Mouse (Mus musculus) neural tube, embryonic 11.5 days (tissue): ENCODE results near the gene Nop53. TPM values are rescaled to one million over a fixed set of nuclear protein-coding genes. Genes with fewer than 3 reads are reported as not detected.

Experiments used
- ATAC-seq: fragments of 200-750 bp; cut with Nextera tagmentation; 2 replicates; pipeline ENCODE4 v1.8.0; 2017; ENCODE audit warnings: moderate number of reproducible peaks, mild to moderate bottlenecking, moderate TSS enrichment, moderate library complexity; ENCODE audit not compliant: insufficient read depth, low FRiP score, low TSS enrichment
- DNase-seq: peaks from one replicate; pipeline ENCODE4 v3.0.0-alpha.2; 2015; ENCODE audit warnings: low spot score
- H3K27ac ChIP-seq: fragments of 300-500 bp; sonication (generic); 2 replicates; pipeline ENCODE4 v1.5.1; 2014; ENCODE audit warnings: low read depth, mild to moderate bottlenecking, low read length
- H3K27me3 ChIP-seq: fragments of 300-500 bp; sonication (generic); 2 replicates; pipeline ENCODE4 v1.6.1; 2014; ENCODE audit warnings: mild to moderate bottlenecking, low read length, mixed read lengths; ENCODE audit not compliant: control insufficient read depth, insufficient read depth
- H3K36me3 ChIP-seq: fragments of 300-500 bp; sonication (generic); 2 replicates; pipeline ENCODE4 v1.6.1; 2014; ENCODE audit warnings: mild to moderate bottlenecking, low read length, moderate library complexity, mixed read lengths; ENCODE audit not compliant: control insufficient read depth, insufficient read depth
- H3K4me1 ChIP-seq: fragments of 300-500 bp; sonication (generic); 2 replicates; pipeline ENCODE4 v1.6.1; 2014; ENCODE audit warnings: low read length, mixed read lengths; ENCODE audit not compliant: control insufficient read depth, insufficient read depth
- H3K4me2 ChIP-seq: fragments of 300-500 bp; sonication (generic); 2 replicates; pipeline ENCODE4 v1.6.1; 2014; ENCODE audit warnings: low read depth, mild to moderate bottlenecking, moderate library complexity
- H3K4me3 ChIP-seq: fragments of 300-500 bp; sonication (generic); 2 replicates; pipeline ENCODE4 v1.5.1; 2014; ENCODE audit warnings: low read depth, low read length
- H3K9ac ChIP-seq: fragments of 300-500 bp; sonication (generic); 2 replicates; pipeline ENCODE4 v1.6.1; 2014; ENCODE audit warnings: mild to moderate bottlenecking, low read length
- H3K9me3 ChIP-seq: fragments of 300-500 bp; sonication (generic); 2 replicates; pipeline ENCODE4 v1.6.1; 2016; ENCODE audit warnings: low read length; ENCODE audit not compliant: control insufficient read depth
- WGBS: fragments of 180-500 bp; shearing (Covaris S2); extraction: QIAGEN DNeasy Blood & Tissue Kit; methylation state at CpG from one replicate; pipeline ENCODE4 v1.1.7; 2014; 5-methylcytosine and 5-hydroxymethylcytosine counted together
- polyA plus RNA-seq: library from polyadenylated mRNA; unstranded; fragments of >200 nt; fragmentation: Nextera tagmentation; extraction: Ambion mirVana; gene quantifications from 2 replicates; pipeline ENCODE4 v1.2.1, GENCODE M21; 2014

The Nop53 gene
- polyA plus RNA-seq, 1 experiment from 2014 or later = 182 TPM

- no peaks in the 10 kb centered on the region for H3K9me3 ChIP-seq
- 83% methylated on average over 4 of the region's 4 CpGs for WGBS
- ATAC-seq = no peak
- no peak overlapping the region for H3K4me2 ChIP-seq
- no peaks in the 10 kb centered on the region for H3K4me1 ChIP-seq
- no peak overlapping the region for H3K9ac ChIP-seq
- H3K4me3 ChIP-seq = no peak overlapping the region
- no peak overlapping the region for H3K27ac ChIP-seq
- peaks cover 31% of the 10 kb centered on the region for H3K36me3 ChIP-seq
- peak; percentile 33 for DNase-seq
- no peaks in the 10 kb centered on the region for H3K27me3 ChIP-seq
Observed at GRCm38 (mm10) chr7:15975904-15976303, 30.0 kb upstream of the Nop53 start.

- H3K4me1 ChIP-seq = no peaks in the 10 kb centered on the region
- no peak overlapping the region for H3K4me2 ChIP-seq
- ATAC-seq (no peak), DNase-seq (no peak)
- no peaks in the 10 kb centered on the region for H3K27me3 ChIP-seq
- peaks cover 29% of the 10 kb centered on the region for H3K36me3 ChIP-seq
- H3K4me3 ChIP-seq = no peak overlapping the region
- no peak overlapping the region for H3K9ac ChIP-seq
- no peak overlapping the region for H3K27ac ChIP-seq
- no peaks in the 10 kb centered on the region for H3K9me3 ChIP-seq
- 94% methylated on average over 10 of the region's 10 CpGs for WGBS
Observed at GRCm38 (mm10) chr7:15975451-15975850, 29.6 kb upstream of the Nop53 start.

- ATAC-seq (no peak), DNase-seq (peak; percentile 57)
- no peak overlapping the region for H3K4me2 ChIP-seq
- H3K4me3 ChIP-seq = no peak overlapping the region
- no peak overlapping the region for H3K9ac ChIP-seq
- WGBS = 60% methylated on average over 5 of the region's 5 CpGs
- H3K9me3 ChIP-seq = no peaks in the 10 kb centered on the region
- peaks cover 29% of the 10 kb centered on the region for H3K36me3 ChIP-seq
- H3K4me1 ChIP-seq = no peaks in the 10 kb centered on the region
- H3K27me3 ChIP-seq = no peaks in the 10 kb centered on the region
- no peak overlapping the region for H3K27ac ChIP-seq
Observed at GRCm38 (mm10) chr7:15974712-15975111, 28.8 kb upstream of the Nop53 start.

- Histone ChIP-seq H3K27me3 (no peaks in the 10 kb centered on the region), H3K4me1 (no peaks in the 10 kb centered on the region), H3K27ac (no peak overlapping the region), H3K4me2 (no peak overlapping the region), H3K4me3 (no peak overlapping the region), H3K9ac (no peak overlapping the region), H3K9me3 (no peaks in the 10 kb centered on the region), H3K36me3 (peaks cover 20% of the 10 kb centered on the region)
- ATAC-seq (no peak; the same call in 1 of the 2 replicates), DNase-seq (no peak)
- WGBS = 60% methylated on average over 25 of the region's 25 CpGs
Observed at GRCm38 (mm10) chr7:15972247-15972646, 26.4 kb upstream of the Nop53 start.

GRCm38 (mm10) chr7:15969674-15970073 is 23.8 kb upstream of the Nop53 start:
- ATAC-seq (no peak), DNase-seq (no peak)
- Histone ChIP-seq H3K36me3 (peaks cover 11% of the 10 kb centered on the region), H3K9ac (no peak overlapping the region), H3K27ac (no peak overlapping the region), H3K4me1 (no peaks in the 10 kb centered on the region), H3K4me3 (no peak overlapping the region), H3K27me3 (no peaks in the 10 kb centered on the region), H3K9me3 (no peaks in the 10 kb centered on the region), H3K4me2 (no peak overlapping the region)
- 81% methylated on average over 3 of the region's 3 CpGs for WGBS

- H3K36me3 ChIP-seq = peaks cover 6% of the 10 kb centered on the region
- H3K4me2 ChIP-seq = no peak overlapping the region
- WGBS = 85% methylated on average over 8 of the region's 8 CpGs
- no peaks in the 10 kb centered on the region for H3K27me3 ChIP-seq
- H3K4me3 ChIP-seq = no peak overlapping the region
- H3K9me3 ChIP-seq = no peaks in the 10 kb centered on the region
- no peaks in the 10 kb centered on the region for H3K4me1 ChIP-seq
- DNase-seq = no peak
- H3K9ac ChIP-seq = no peak overlapping the region
- no peak for ATAC-seq
- no peak overlapping the region for H3K27ac ChIP-seq
Observed at GRCm38 (mm10) chr7:15968322-15968721, 22.4 kb upstream of the Nop53 start.

- Histone ChIP-seq H3K27ac (no peak within 1 kb of the TSS), H3K4me2 (peak within 1 kb of the TSS; percentile 48)
Observed at GRCm38 (mm10) chr7:15967312-15967711, 21.4 kb upstream of the Nop53 start, which contains the start of gene Ehd2. Gene Ehd2 (minus strand): TSS chr7:15967567.

GRCm38 (mm10) chr7:15966489-15966888 is 20.6 kb upstream of the Nop53 start:
- Histone ChIP-seq H3K4me3 (no peak overlapping the region), H3K9ac (no peak overlapping the region), H3K9me3 (no peaks in the 10 kb centered on the region), H3K27me3 (no peaks in the 10 kb centered on the region), H3K36me3 (no peaks in the 10 kb centered on the region), H3K27ac (no peak overlapping the region), H3K4me2 (no peak overlapping the region), H3K4me1 (0 out of 2 replicates have a peak, but pooled peaks cover 6% of the 10 kb centered on the region)
- no peak for ATAC-seq
- 86% methylated on average over 3 of the region's 3 CpGs for WGBS
- DNase-seq = no peak

More at GRCm38 (mm10) chr7:15967312-15967711, 21.4 kb upstream of the Nop53 start, which contains the start of gene Ehd2:
- Histone ChIP-seq H3K27me3 (no peaks in the 10 kb centered on the region), H3K9me3 (no peaks in the 10 kb centered on the region), H3K4me1 (0 out of 2 replicates have a peak, but pooled peaks cover 6% of the 10 kb centered on the region), H3K4me3 (peak within 1 kb of the TSS; percentile 24), H3K9ac (peak within 1 kb of the TSS; percentile 30; the same call in 1 of the 2 replicates), H3K36me3 (peaks cover 6% of the 10 kb centered on the region)
- peak; percentile 79 for DNase-seq
- under 1% methylated on average over 21 of the region's 22 CpGs for WGBS
- ATAC-seq = peak; percentile 84

GRCm38 (mm10) chr7:15963798-15964652 is 18.2 kb upstream of the Nop53 start:
- H3K27me3 ChIP-seq = no peaks in the 10 kb centered on the region
- no peaks in the 10 kb centered on the region for H3K36me3 ChIP-seq
- no peak for DNase-seq
- no peaks in the 10 kb centered on the region for H3K9me3 ChIP-seq
- H3K4me1 ChIP-seq = 0 out of 2 replicates have a peak, but pooled peaks cover 12% of the 10 kb centered on the region
- no peak overlapping the region for H3K4me3 ChIP-seq
- no peak overlapping the region for H3K4me2 ChIP-seq
- no peak overlapping the region for H3K27ac ChIP-seq
- WGBS = 89% methylated on average over 32 of the region's 32 CpGs
- no peak overlapping the region for H3K9ac ChIP-seq
- ATAC-seq = no peak
